Mouse (Mus musculus) intestine, embryonic 16.5 days (tissue): ENCODE results near the gene Tm6sf2. TPM values are rescaled to one million over a fixed set of nuclear protein-coding genes. Genes with fewer than 3 reads are reported as not detected.
A peak's percentile ranks its signal among the peaks of the same experiment; 100 is the strongest.

Source experiments
- ATAC-seq: fragments of 200-750 bp; cut with Nextera tagmentation; 2 replicates; pipeline ENCODE4 v1.8.0; 2017; ENCODE audit warnings: moderate TSS enrichment, moderate library complexity
- H3K27ac ChIP-seq: fragments of 300-500 bp; sonication (generic); 2 replicates; pipeline ENCODE4 v1.5.1; 2014; ENCODE audit warnings: mild to moderate bottlenecking, low read length
- H3K27me3 ChIP-seq: fragments of 300-500 bp; sonication (generic); replicated peaks from 2 replicates; pipeline ENCODE4 v1.6.1; 2014; ENCODE audit warnings: low read length, control low read depth, mixed read lengths; ENCODE audit not compliant: control insufficient read depth, insufficient read depth
- H3K36me3 ChIP-seq: fragments of 300-500 bp; sonication (generic); 2 replicates; pipeline ENCODE4 v1.6.1; 2014; ENCODE audit warnings: low read length, control low read depth; ENCODE audit not compliant: control insufficient read depth, insufficient read depth
- H3K4me1 ChIP-seq: fragments of 300-500 bp; sonication (generic); 2 replicates; pipeline ENCODE4 v1.6.1; 2014; ENCODE audit warnings: low read length, control low read depth, mixed read lengths; ENCODE audit not compliant: control insufficient read depth, insufficient read depth
- H3K4me2 ChIP-seq: fragments of 300-500 bp; sonication (generic); 2 replicates; pipeline ENCODE4 v1.6.1; 2014; ENCODE audit warnings: low read depth, low read length, control low read depth
- H3K4me3 ChIP-seq: fragments of 300-500 bp; sonication (generic); 2 replicates; pipeline ENCODE4 v1.5.1; 2014; ENCODE audit warnings: mild to moderate bottlenecking, low read length
- H3K9ac ChIP-seq: fragments of 300-500 bp; sonication (generic); 2 replicates; pipeline ENCODE4 v1.6.1; 2014; ENCODE audit warnings: low read depth, low read length
- H3K9me3 ChIP-seq: fragments of 300-500 bp; sonication (generic); 2 replicates; pipeline ENCODE4 v1.6.1; 2016; ENCODE audit warnings: low read length, control low read depth; ENCODE audit not compliant: control insufficient read depth
- WGBS: fragments of 180-500 bp; shearing (Covaris S2); extraction: QIAGEN DNeasy Blood & Tissue Kit; methylation state at CpG from one replicate; pipeline ENCODE4 v1.1.7; 2014; 5-methylcytosine and 5-hydroxymethylcytosine counted together
- polyA plus RNA-seq: library from polyadenylated mRNA; unstranded; fragments of >200 nt; fragmentation: Nextera tagmentation; extraction: Ambion mirVana; gene quantifications from 2 replicates; pipeline ENCODE4 v1.2.1, GENCODE M21; 2015

Tm6sf2 gene
- polyA plus RNA-seq, 1 experiment from 2014 or later: 106 TPM

DNA sequence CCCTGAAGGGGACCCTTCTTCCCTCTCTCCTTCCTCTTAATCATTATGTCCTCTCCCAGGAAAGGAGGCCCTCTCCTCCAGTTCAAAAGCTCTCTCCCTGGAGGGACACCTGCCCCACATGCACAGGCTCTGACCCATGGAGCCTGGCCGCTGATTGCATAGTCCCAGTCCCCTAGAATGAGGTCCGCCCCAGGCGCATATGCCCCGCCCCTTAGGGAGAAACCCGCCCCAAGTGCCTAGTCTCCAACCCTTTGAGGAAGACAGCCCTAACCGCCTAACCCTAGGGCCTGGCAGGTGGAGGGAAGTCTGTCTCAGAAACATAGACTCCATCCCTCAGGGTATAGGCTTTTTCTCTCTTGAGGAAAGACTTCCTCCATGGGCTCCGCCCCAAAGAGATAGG, 14.5 kb downstream of the Tm6sf2 start:
- peak; percentile 41; the same call in 1 of the 2 replicates for ATAC-seq
- WGBS: 3% methylated on average over 7 of the region's 7 CpGs
- Histone ChIP-seq H3K27ac (no peak overlapping the region), H3K36me3 (no peaks in the 10 kb centered on the region), H3K27me3 (peaks cover 82% of the 10 kb centered on the region), H3K4me1 (peaks cover 19% of the 10 kb centered on the region), H3K9ac (no peak overlapping the region), H3K4me2 (no peak overlapping the region), H3K9me3 (no peaks in the 10 kb centered on the region), H3K4me3 (no peak overlapping the region)

DNA sequence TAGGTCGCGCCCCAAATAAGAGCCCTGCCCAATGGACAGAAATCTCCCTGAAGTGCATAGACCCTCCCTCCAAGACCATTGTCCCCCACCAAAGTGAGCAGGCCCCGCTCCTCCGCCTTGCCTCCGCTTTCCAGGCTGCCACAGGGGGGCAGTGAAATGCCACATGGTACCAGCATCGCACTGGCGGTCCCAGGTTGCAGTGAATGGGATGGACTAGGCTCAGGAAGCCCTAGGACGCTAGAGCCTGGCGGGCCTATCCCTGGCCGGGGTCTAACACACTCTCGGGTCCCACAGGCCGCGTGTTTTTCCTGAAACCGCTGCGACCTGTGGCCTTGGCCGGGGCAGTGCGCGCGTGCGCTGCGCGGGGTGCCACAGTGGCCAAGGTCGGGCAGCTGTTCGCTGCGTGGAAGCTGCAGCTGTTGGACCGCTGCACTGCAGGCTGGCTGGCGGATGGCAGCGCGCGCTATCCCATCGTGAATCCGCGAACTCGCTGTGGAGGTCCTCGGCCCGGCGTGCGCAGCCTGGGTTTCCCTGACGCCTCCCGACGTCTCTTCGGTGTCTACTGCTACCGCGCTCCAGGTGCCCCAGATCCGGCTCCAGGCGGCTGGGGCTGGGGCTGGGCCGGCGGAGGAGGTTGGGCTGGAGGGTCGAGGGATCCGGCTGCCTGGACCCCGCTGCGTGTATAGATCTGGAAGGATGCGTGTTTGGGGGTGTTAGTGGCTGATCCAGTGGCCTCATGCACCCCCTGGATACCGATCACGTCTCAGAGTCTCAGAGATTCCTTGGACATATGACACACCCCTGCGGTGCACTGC, 15.3 kb downstream of the Tm6sf2 start:
- Histone ChIP-seq H3K9ac (0 out of 2 replicates have a peak overlapping the region, but pooled peaks have one; percentile 31), H3K4me3 (peak overlapping the region; percentile 22), H3K4me2 (peak overlapping the region; percentile 44), H3K4me1 (peaks cover 19% of the 10 kb centered on the region), H3K9me3 (no peaks in the 10 kb centered on the region), H3K27me3 (peaks cover 79% of the 10 kb centered on the region), H3K36me3 (no peaks in the 10 kb centered on the region), H3K27ac (no peak overlapping the region)
- WGBS: 5% methylated on average over 56 of the region's 56 CpGs
- peak; percentile 49; the same call in 1 of the 2 replicates for ATAC-seq

DNA sequence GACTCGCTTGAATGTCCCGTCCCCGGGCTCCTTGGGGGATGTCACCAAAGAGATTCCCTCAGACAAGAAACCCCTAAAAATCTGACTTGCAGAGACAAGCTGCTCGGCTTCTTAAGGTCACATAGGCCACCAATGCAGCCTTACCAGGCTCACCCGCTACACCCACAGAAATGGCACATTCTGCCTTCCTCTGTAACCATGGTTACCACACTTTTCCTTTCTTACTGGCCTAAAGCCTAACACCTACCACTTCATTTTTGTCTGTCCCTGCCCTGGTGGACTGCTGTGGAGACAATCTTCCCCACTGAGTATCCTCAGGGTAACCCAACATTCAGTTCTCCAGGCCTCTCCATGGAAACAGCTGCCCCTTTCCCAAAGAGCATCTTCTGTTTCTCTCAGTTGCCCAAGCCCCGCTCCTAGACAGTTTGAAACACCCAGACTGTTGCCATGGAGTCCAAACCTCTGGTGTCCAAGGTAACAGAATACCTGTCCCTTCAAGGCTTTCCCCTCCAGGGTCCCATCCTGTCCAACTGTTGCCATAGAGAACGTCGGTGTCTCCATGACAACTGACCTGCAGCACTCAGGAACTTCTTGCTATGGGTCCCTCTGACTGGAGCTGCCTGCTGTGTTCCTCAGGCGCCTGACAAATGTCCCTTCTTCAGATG, 16.7 kb downstream of the Tm6sf2 start:
- no peak overlapping the region for H3K4me3 ChIP-seq
- WGBS: 59% methylated on average over 9 of the region's 9 CpGs
- ATAC-seq: no peak
- no peak overlapping the region for H3K27ac ChIP-seq
- H3K27me3 ChIP-seq: peaks cover 65% of the 10 kb centered on the region
- no peaks in the 10 kb centered on the region for H3K36me3 ChIP-seq
- no peak overlapping the region for H3K4me2 ChIP-seq
- peaks cover 7% of the 10 kb centered on the region for H3K4me1 ChIP-seq
- H3K9me3 ChIP-seq: no peaks in the 10 kb centered on the region
- no peak overlapping the region for H3K9ac ChIP-seq

DNA sequence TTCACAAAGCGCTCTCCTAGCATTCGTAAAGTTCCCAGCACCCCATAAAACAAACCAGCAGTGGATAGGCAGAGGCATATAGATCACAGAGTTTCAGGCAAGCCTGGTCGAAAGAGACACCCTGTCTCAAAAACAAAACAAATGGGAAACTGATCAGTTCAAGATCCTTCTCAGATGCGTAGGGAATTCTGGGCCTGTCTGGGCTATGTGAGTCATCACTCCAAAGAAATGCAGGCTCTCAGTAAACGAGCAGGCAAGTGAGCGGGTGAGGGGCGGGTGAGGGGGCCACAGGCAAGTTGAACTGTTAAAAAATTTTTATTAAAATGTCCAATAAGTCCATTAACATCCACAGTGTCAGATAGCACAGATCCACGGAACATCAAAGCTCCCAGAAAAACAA, 20.1 kb downstream of the Tm6sf2 start:
- WGBS: 58% methylated on average over 8 of the region's 8 CpGs
- ATAC-seq: no peak
- H3K9ac ChIP-seq: no peak overlapping the region
- no peaks in the 10 kb centered on the region for H3K9me3 ChIP-seq
- no peaks in the 10 kb centered on the region for H3K36me3 ChIP-seq
- no peak overlapping the region for H3K4me2 ChIP-seq
- H3K27me3 ChIP-seq: peaks cover 31% of the 10 kb centered on the region
- H3K4me3 ChIP-seq: no peak overlapping the region
- no peak overlapping the region for H3K27ac ChIP-seq
- H3K4me1 ChIP-seq: peaks cover 4% of the 10 kb centered on the region; the same call in 1 of the 2 replicates

DNA sequence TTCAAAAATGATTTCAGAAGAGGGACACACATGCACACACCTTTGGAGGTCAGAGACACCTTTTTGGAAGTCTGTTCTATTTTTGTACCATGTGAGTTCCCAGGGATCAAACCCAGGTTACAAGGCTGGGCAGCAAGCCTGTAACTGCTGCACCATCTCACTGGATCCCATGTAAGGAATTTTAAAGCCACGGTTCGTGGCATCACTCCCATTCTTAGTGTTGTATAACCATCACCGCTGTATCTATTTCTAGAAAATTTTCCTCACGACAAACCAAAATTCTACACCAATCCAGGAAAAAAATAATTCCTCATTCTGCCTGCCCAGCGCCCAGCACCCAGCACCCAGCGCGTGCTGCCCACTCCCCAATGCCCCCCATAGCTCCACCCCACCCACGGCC, 26.6 kb downstream of the Tm6sf2 start:
- no peaks in the 10 kb centered on the region for H3K36me3 ChIP-seq
- H3K9ac ChIP-seq: no peak overlapping the region
- H3K27me3 ChIP-seq: no peaks in the 10 kb centered on the region
- no peaks in the 10 kb centered on the region for H3K9me3 ChIP-seq
- 68% methylated on average over 8 of the region's 8 CpGs for WGBS
- H3K4me1 ChIP-seq: no peaks in the 10 kb centered on the region
- no peak overlapping the region for H3K4me2 ChIP-seq
- H3K4me3 ChIP-seq: no peak overlapping the region
- ATAC-seq: no peak
- no peak overlapping the region for H3K27ac ChIP-seq

DNA sequence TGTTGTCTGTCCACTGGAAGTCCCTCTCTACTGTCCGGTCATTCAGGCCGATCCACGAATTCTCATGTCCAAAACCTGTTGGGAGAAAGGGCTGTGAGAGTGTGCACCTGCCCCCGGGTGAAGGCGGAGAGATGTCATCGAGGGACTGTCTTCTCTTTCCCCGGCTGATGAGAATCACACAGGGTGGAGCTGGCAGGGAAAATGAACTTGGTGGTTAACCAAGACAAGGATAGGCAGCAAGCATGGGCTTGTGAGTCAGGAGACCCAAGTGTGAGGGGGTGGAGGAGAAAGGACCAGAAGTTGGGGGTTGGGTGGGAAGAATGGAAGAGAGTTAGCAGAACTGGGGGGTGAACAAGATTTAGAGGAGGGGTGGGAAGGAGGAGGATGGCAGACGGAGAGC, 27.5 kb downstream of the Tm6sf2 start:
- Histone ChIP-seq H3K4me1 (no peaks in the 10 kb centered on the region), H3K27ac (no peak overlapping the region), H3K9me3 (no peaks in the 10 kb centered on the region), H3K4me3 (no peak overlapping the region), H3K27me3 (no peaks in the 10 kb centered on the region), H3K4me2 (no peak overlapping the region), H3K36me3 (no peaks in the 10 kb centered on the region), H3K9ac (no peak overlapping the region)
- WGBS: 80% methylated on average over 8 of the region's 8 CpGs
- no peak for ATAC-seq

DNA sequence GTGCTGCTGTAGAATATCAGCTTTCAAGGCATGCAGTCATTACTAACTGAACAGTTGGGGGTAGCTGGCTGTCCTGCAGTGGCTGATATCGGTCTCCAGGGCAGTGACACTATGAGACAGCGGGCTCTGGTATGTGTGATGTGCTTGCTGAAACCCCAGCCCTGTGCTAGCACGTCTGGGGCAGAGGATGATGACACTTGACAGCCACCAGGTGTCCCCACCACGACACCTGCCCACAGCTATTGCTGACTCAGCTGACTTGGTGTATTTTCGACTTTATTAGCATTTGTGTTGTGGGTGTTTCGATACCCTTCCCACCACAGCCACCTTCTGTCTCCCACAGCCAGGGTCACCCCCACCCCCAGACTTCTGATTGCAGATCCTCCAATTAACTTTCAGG, 31.8 kb downstream of the Tm6sf2 start:
- WGBS: 14% methylated on average over 6 of the region's 6 CpGs
- no peaks in the 10 kb centered on the region for H3K9me3 ChIP-seq
- peak; percentile 46; the same call in 1 of the 2 replicates for ATAC-seq

DNA sequence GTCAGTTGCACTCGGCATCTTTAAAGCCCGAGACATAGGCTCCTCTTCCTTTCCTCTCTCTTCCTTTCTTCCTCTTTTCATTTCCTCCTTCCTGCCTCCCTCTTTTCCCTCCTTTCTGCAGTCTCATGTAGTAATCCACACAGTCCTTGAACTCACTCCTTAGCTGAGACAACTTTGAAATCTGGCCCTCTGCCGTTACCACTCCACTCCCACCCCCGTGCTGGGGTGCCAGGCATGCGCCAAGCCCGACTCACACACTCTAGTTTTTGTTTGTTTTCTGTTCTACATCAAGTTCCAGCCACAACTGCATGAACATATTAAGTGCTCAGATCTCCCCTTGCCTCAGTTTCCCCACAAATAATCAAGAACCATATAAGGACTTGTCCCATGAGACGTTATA, 32.2 kb downstream of the Tm6sf2 start:
- Histone ChIP-seq H3K4me3 (no peak overlapping the region), H3K9ac (no peak overlapping the region), H3K4me1 (no peaks in the 10 kb centered on the region), H3K27ac (no peak overlapping the region), H3K27me3 (no peaks in the 10 kb centered on the region; the same call in 1 of the 2 replicates), H3K36me3 (no peaks in the 10 kb centered on the region), H3K9me3 (no peaks in the 10 kb centered on the region), H3K4me2 (no peak overlapping the region)
- whole genome bisulfite sequencing: 75% methylated on average over 7 of the region's 7 CpGs
- ATAC-seq: no peak

More for the DNA sequence above, 31.8 kb downstream of the Tm6sf2 start:
- H3K27ac ChIP-seq: no peak overlapping the region
- H3K4me2 ChIP-seq: no peak overlapping the region
- no peak overlapping the region for H3K9ac ChIP-seq
- H3K36me3 ChIP-seq: no peaks in the 10 kb centered on the region
- H3K27me3 ChIP-seq: no peaks in the 10 kb centered on the region; the same call in 1 of the 2 replicates
- no peak overlapping the region for H3K4me3 ChIP-seq
- H3K4me1 ChIP-seq: no peaks in the 10 kb centered on the region

DNA sequence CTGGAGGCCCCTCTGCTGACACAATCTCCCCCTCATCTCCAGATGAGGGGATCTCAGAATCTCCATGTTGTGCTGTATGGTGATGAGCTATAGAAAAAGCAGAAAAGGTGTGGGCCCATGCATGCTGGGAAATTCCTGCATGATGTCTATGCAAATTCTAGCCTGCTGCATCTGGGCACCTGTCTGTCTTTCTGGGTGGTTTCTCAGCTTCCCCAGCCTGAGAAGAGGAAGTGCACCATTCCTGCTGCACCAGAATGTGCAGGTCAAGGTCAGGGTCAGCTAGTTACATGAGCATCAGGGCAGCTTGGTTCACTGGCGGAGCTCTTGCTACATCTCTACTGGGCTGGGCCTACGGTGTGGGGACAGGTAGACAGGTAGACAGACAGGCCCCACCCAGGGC, 37.7 kb downstream of the Tm6sf2 start:
- no peaks in the 10 kb centered on the region for H3K9me3 ChIP-seq
- H3K27me3 ChIP-seq: peaks cover 47% of the 10 kb centered on the region
- H3K4me3 ChIP-seq: no peak overlapping the region
- H3K27ac ChIP-seq: no peak overlapping the region
- H3K9ac ChIP-seq: no peak overlapping the region
- H3K36me3 ChIP-seq: no peaks in the 10 kb centered on the region
- 89% methylated on average over 2 of the region's 2 CpGs for WGBS
- H3K4me1 ChIP-seq: no peaks in the 10 kb centered on the region
- ATAC-seq: no peak
- H3K4me2 ChIP-seq: no peak overlapping the region
